Mouse (Mus musculus) Patski (cell line): ENCODE results near the gene Gm3033. TPM values are rescaled to one million over a fixed set of nuclear protein-coding genes. Genes with fewer than 3 reads are reported as not detected.
"Not testable (repeated sequence)": the region's sequence is repeated elsewhere in the genome, so short reads cannot be mapped to it uniquely, and the experiment has no call there.

ENCODE experiments used
- ATAC-seq: fragments of 100-300 bp; one replicate; pipeline ENCODE4 v1.8.0; 2021
- CTCF ChIA-PET: fragments of 350-600 bp; sonication (Branson Sonifier 250); formaldehyde crosslinking; loops from one replicate; lab custom pipeline; 2022; ENCODE audit warnings: inconsistent platforms; lab: Charles Lee
- POLR2A ChIA-PET: fragments of 350-600 bp; sonication (Branson Sonifier 250); formaldehyde crosslinking; loops from one replicate; lab custom pipeline; 2022; ENCODE audit warnings: antibody characterized with exemption, inconsistent platforms; lab: Charles Lee
- DNase-seq: peaks from one replicate; pipeline ENCODE4 v3.0.0-alpha.2; 2011; ENCODE audit warnings: low read depth, low spot score
- H3K27me3 ChIP-seq: fragments of 371-371 bp; one replicate; pipeline ENCODE4 v1.5.1; 2021
- in situ Hi-C: fragments of 300-500 bp; cut with MboI; formaldehyde crosslinking; loops from 3 replicates; pipeline ENCODE4 v1.11.1; 2018; ENCODE audit warnings: low pct_unique_long_range_greater_than_20kb, mixed read lengths
- polyA plus RNA-seq: library from polyadenylated mRNA; unstranded; gene quantifications from one replicate; pipeline ENCODE4 v1.2.3, GENCODE M21; 2021

The Gm3033 gene
- polyA plus RNA-seq, result not detected

DNA sequence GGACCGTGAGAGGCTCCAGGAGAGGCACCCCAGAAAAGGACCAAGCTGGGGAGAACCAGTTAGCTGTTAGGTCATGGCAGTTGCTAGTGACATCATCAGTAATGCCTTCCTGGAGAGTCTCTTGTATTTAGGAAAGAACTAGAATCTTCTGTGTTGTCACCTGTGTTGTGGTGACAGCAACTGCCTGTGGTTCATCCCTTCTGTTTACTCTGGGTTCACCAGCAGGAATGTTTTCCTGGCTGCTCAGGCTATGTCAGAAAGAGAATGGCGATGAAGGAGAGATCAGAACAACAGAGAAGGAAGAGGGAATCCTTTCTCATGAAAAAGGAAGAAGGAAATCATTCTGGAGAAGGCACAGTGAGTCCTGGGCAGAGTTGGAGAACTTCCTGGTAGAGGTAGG lies at the start of gene Gm3033:
Gene Gm3033, plus strand, starts transcription at position 301 of the 400 bp plus-strand sequence.
- DNase-seq, POLR2A ChIA-PET, CTCF ChIA-PET, in situ Hi-C loops, H3K27me3 ChIP-seq, ATAC-seq: not testable (repeated sequence)

DNA sequence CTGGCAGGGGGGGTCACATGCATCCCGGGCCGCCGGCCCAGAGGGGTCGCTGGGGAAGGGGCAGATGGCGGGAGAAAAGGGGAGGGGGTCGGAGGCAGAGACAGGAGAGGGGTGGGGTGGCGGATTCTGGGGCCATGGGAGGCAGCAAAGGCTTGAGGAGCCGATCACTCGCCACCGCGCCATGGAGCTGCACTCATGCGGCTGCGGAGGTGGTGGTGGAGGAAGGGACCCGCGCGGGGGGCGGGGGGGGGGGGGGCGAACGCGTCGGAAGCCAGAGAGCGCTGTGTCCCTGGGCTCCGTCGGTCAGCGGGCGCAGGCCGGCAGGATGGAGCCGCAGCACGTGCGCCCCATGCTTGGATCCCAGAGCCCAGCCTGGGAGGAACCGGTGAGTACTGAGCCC lies 36.3 kb upstream of the Gm3033 start, which contains the start of gene Gm3002:
Gene Gm3002, plus strand, starts transcription at position 301 of the 400 bp plus-strand sequence.
- POLR2A ChIA-PET, ATAC-seq, CTCF ChIA-PET, in situ Hi-C loops, DNase-seq, H3K27me3 ChIP-seq: not testable (repeated sequence)

DNA sequence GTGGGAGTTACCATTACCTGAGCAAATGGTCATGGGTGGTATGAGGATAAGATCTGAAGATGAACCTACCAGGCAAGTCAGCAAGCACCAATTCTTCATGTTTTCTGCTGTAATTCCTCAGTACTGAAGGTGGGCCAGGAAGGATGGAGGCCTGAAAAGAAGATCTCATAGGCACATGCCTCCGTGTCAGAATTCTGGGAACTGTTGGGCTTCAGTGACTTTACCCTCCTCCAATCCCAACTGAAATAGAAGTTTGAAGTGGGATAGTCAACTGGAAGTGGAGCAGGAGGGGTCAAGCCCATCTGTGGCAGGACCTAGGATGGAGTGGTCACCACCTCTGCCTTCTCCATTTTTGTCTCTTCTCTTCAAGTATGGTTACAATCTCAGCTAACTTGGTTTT lies 37.8 kb downstream of the Gm3033 start, which contains the start of gene Gm2916:
Gene Gm2916, plus strand, starts transcription at position 301 of the 400 bp plus-strand sequence.
- H3K27me3 ChIP-seq, DNase-seq, in situ Hi-C loops, ATAC-seq, POLR2A ChIA-PET, CTCF ChIA-PET: not testable (repeated sequence)

Other genes starting within 250 kb of the Gm3033 start
- gene Gm3012, start 211.7 kb upstream of the Gm3033 start, polyA plus RNA-seq, result not detected
- 0.06 TPM for gene Gm3020, start 194.2 kb upstream of the Gm3033 start, polyA plus RNA-seq
- gene Gm3043, start 157.5 kb upstream of the Gm3033 start, polyA plus RNA-seq, result not detected
- gene Gm3002, start 36.2 kb upstream of the Gm3033 start, polyA plus RNA-seq, result not detected
- not detected for gene Gm2916, start 37.9 kb downstream of the Gm3033 start, polyA plus RNA-seq
- not detected for gene Gm3029, start 85.5 kb downstream of the Gm3033 start, polyA plus RNA-seq
- gene Gm3095, start 117.3 kb downstream of the Gm3033 start, polyA plus RNA-seq, result not detected
- gene Gm3099, start 152.1 kb downstream of the Gm3033 start, polyA plus RNA-seq, result not detected
- gene Gm5796, start 177.7 kb downstream of the Gm3033 start, polyA plus RNA-seq, result not detected
- gene Gm3115, start 237.9 kb downstream of the Gm3033 start, polyA plus RNA-seq, result not detected